Mouse (Mus musculus): ENCODE results near the gene Srpk3.

Gene Srpk3

DNA sequence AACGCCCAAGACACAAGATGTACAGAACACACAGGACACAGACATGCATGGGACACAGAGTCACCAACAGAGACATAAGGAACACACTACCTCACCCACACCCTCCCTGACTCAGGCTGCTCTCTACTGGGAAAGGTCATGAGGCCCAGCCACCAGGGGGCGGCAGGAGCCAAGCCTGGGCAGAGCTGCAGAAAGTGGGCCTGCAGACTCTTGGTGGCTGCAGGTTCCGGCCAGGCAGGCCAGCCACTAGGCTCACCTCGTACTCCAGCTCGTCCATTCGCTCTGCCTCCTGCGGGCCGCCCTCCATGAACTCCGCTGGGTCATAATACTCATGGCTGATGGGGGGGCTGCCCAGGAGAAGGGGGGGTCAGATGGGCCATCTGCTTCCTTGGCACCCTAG lies 24.3 kb downstream of the Srpk3 start:
- peak; percentile 71 to 86 for DNase-seq (ENCODE audit: inconsistent age in 2 of 2, low spot score in 1 of 2)

DNA sequence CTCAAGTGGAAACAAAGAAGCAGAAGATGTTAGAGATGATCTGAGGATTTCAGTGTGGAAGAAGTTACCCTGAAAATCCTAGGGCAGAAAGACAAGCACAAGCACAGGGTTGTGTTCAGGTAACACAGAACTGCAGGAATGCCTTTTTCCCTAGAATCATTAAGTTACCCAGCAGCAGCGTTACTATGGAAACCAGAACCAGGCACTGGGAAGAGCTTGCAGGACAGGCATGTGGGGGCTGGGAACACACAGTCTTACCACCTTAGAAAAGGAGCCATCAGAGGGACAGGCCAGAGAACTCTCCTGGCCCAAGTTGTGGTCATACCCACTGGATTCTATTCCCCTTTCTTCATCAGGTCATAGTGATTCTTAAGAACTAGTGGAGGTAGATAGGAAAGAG lies 31.6 kb downstream of the Srpk3 start:
- no peak for DNase-seq (ENCODE audit: inconsistent age in 2 of 2, low spot score in 1 of 2)

DNA sequence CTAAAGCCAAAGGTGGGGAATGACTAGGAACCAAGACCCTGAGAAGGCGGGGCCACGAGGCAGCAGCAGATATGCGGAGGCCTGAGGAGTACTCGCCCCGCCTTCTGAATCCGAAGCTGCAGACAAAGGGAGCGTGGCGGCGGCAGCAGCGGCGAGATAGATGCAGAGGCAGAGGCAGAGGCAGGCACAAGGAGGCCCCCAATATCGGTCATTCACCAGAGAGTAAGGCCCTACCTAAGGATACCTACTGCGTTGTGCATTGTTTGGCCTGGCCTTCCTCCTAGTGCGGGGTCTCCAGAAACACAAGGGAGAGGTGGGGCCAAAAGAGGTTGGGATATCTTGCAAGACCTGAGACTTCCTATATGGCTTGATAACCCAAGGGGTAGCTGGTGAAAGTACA lies 40.9 kb downstream of the Srpk3 start:
- DNase-seq (ENCODE audit: inconsistent age in 2 of 2, low spot score in 1 of 2) = no peak

DNA sequence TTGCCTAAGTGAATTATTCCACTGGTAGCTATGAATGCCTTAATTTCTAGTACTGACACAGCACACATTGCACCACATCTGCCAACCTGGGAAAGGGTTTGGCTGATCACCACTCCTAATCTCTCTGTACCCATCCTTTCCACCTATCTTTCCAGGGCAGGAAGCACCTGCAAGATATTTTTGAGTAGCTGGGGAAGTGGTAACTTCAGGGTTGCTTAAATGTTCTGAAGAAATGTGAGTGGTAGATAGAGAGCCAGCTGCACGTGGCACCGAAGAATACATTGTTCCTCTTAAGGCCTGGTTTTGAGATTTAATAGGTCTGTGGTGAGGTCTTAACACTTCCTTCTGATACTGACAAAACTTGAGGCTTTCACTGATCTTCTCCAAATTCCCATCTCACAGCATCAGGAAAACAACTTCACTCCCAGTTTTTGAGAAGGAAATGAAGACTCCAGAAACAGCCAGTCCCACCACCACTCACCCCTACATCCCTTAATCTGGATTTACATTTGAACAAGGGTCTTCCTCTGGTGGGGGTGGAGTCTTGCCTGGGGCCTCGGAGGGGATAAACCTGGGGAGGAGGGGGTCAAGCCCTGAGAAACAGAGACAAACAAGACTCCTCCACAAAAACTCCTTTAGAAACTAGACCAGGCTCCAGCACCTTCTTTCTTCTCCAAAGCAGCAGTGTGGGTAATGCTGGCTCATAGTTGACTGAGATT lies 42.5 kb downstream of the Srpk3 start:
- no peak for DNase-seq (ENCODE audit: inconsistent age in 2 of 2, low spot score in 1 of 2)

DNA sequence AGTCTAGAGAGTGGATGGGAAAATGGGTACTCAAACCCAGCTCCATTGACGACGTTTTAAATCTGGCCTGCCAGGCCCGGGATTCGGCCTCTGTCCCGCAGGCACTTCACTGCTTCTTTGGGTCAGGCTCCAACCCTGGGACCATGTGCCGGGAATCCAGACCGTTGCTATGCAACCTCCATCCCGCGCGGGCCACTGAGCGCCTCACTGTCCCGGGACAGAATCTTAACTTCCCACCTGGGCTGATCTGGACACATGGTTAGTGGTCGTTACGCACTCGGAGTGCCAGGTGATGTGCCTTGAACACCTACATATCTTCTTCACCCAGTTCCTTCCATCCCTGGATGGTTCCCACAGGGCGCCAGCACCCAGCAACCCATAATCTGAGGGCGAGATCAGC lies 49.5 kb downstream of the Srpk3 start:
- peak in 1 of 2 experiments; percentile 22 for DNase-seq (ENCODE audit: inconsistent age in 2 of 2, low spot score in 1 of 2)

DNA sequence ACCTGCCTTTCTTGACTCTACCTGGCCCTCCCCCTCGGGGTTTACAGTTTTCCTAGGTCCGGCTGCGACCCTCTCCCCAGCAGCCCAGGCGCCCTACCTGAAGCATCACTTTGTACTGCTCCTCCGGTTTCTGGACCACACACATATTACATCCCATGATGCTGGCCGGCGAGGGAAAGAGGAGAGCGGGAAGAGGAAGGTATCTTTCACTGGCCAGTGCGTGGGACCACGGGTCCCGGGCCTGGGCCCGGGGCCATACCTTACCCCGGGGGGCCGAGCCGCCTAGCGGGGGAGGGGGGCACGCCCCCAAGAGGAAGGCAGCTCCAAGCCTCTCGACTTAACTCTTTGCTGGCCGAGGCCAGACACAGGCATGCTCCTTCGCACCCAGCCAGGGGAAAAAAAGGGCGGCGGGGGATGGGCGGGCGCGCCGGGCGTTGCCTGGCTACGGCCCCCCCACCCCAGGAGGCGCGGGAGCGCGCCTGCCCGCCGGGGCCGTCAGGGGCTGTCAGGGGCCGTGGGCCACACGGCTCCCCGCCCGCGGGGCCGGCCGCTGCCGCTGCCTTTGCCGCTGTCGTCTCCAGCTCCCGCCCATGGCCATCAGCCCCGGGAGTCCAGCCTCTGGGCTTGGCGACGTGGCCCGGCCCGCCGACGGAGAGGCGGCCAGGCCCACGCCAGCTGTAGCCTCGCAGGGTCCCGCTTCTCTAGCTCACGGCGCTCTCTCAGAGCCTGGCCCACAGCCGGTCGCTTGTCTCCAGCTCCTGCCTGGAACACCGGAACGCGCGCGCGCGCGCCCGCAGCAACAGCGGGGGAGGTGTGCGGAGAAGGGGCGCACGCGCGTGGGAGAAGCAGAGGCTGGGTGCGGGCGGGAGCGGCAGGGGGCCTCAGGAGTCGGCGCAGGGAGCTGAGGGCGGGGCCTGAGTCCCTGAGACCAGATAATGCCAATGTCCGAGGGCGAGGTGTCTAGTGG lies 50.3 kb downstream of the Srpk3 start, which contains the start of gene Pdzd4:
Gene Pdzd4 (minus strand): TSS at position 785 of the 967 bp plus-strand sequence.
- DNase-seq (ENCODE audit: inconsistent age in 2 of 2, low spot score in 1 of 2) = peak; percentile 55 to 65

Measured in adrenal gland, adult (tissue).